Mouse (Mus musculus) large intestine, adult 2 months (tissue): ENCODE data around the gene Nt5dc2. TPM values are rescaled to one million over a fixed set of nuclear protein-coding genes. Genes with fewer than 3 reads are reported as not detected.

Source experiments
- DNase-seq: peaks from one replicate; pipeline ENCODE4 v3.0.0-alpha.2; 2012; ENCODE audit warnings: low read depth, low spot score
- WGBS: fragments of 180-500 bp; shearing (Covaris S2); methylation state at CpG from one replicate; pipeline ENCODE4 v1.1.7; 2018; 5-methylcytosine and 5-hydroxymethylcytosine counted together
- polyA plus RNA-seq: library from polyadenylated mRNA; depleted of rRNA; stranded (reverse); fragments of >200 nt; gene quantifications from 2 replicates; pipeline ENCODE4 v1.2.3, GENCODE M21; 2012

The Nt5dc2 gene
- polyA plus RNA-seq, 1 experiment: 9.8 TPM

GRCm38 (mm10) chr14:31165458-31165857 lies 34.6 kb downstream of the Nt5dc2 start:
- 55% methylated on average over 7 of the region's 7 CpGs for WGBS
- DNase-seq: no peak

GRCm38 (mm10) chr14:31165991-31166630 lies 35.3 kb downstream of the Nt5dc2 start:
- WGBS: 46% methylated on average over 10 of the region's 10 CpGs

GRCm38 (mm10) chr14:31166827-31167226 lies 36.0 kb downstream of the Nt5dc2 start:
- 51% methylated on average over 9 of the region's 9 CpGs for WGBS
- no peak for DNase-seq

More at GRCm38 (mm10) chr14:31165991-31166630, 35.3 kb downstream of the Nt5dc2 start:
- DNase-seq: no peak

- 43% methylated on average over 10 of the region's 10 CpGs for WGBS
- no peak for DNase-seq
Observed at GRCm38 (mm10) chr14:31168425-31168824, 37.6 kb downstream of the Nt5dc2 start, which contains the start of gene Stab1. Gene Stab1, minus strand, starts transcription at chr14:31168641.

GRCm38 (mm10) chr14:31169508-31169907 lies 38.7 kb downstream of the Nt5dc2 start:
- no peak for DNase-seq
- 65% methylated on average over 6 of the region's 6 CpGs for whole genome bisulfite sequencing

GRCm38 (mm10) chr14:31170963-31171362 lies 40.1 kb downstream of the Nt5dc2 start:
- DNase-seq: no peak
- 85% methylated on average over 13 of the region's 13 CpGs for WGBS

GRCm38 (mm10) chr14:31171386-31171785 lies 40.5 kb downstream of the Nt5dc2 start:
- 89% methylated on average over 11 of the region's 11 CpGs for WGBS
- DNase-seq: no peak

GRCm38 (mm10) chr14:31171821-31172220 lies 41.0 kb downstream of the Nt5dc2 start:
- WGBS: 92% methylated on average over 15 of the region's 15 CpGs

GRCm38 (mm10) chr14:31172781-31173455 lies 42.1 kb downstream of the Nt5dc2 start:
- WGBS: 73% methylated on average over 18 of the region's 18 CpGs
- no peak for DNase-seq

More at GRCm38 (mm10) chr14:31171821-31172220, 41.0 kb downstream of the Nt5dc2 start:
- no peak for DNase-seq

- WGBS: 83% methylated on average over 7 of the region's 7 CpGs
- no peak for DNase-seq
Observed at GRCm38 (mm10) chr14:31173537-31173936, 42.7 kb downstream of the Nt5dc2 start.

GRCm38 (mm10) chr14:31177287-31177686 lies 46.4 kb downstream of the Nt5dc2 start:
- no peak for DNase-seq
- WGBS: 86% methylated on average over 16 of the region's 16 CpGs

GRCm38 (mm10) chr14:31177715-31178114 lies 46.9 kb downstream of the Nt5dc2 start:
- 89% methylated on average over 5 of the region's 5 CpGs for WGBS
- DNase-seq: no peak

GRCm38 (mm10) chr14:31179677-31180365 lies 49.0 kb downstream of the Nt5dc2 start:
- WGBS: 95% methylated on average over 12 of the region's 12 CpGs
- no peak for DNase-seq

GRCm38 (mm10) chr14:31181512-31181911 lies 50.7 kb downstream of the Nt5dc2 start:
- DNase-seq: no peak
- 89% methylated on average over 4 of the region's 4 CpGs for WGBS

- WGBS: 52% methylated on average over 2 of the region's 2 CpGs
- DNase-seq: no peak
Observed at GRCm38 (mm10) chr14:31182786-31183290, 52.0 kb downstream of the Nt5dc2 start.

GRCm38 (mm10) chr14:31183541-31183940 lies 52.7 kb downstream of the Nt5dc2 start:
- 81% methylated on average over 5 of the region's 5 CpGs for WGBS
- no peak for DNase-seq

- 94% methylated on average over 12 of the region's 12 CpGs for WGBS
Observed at GRCm38 (mm10) chr14:31184195-31184594, 53.3 kb downstream of the Nt5dc2 start.

GRCm38 (mm10) chr14:31186656-31187055 lies 55.8 kb downstream of the Nt5dc2 start:
- 47% methylated on average over 4 of the region's 4 CpGs for WGBS
- no peak for DNase-seq

More at GRCm38 (mm10) chr14:31184195-31184594, 53.3 kb downstream of the Nt5dc2 start:
- no peak for DNase-seq
